Mouse (Mus musculus) MEL (cell line): ENCODE results near the gene Lypd6b. TPM values are rescaled to one million over a fixed set of nuclear protein-coding genes. Genes with fewer than 3 reads are reported as not detected.

Experiments used
- DNase-seq: peaks from one replicate; pipeline ENCODE4 v3.0.0; 2011; ENCODE audit warnings: low read depth, low spot score
- H3K27ac ChIP-seq: 2 replicates; pipeline ENCODE4 v1.5.1; 2012; ENCODE audit warnings: low read depth, mild to moderate bottlenecking, control low read depth, low read length, moderate library complexity; ENCODE audit not compliant: control insufficient read depth
- H3K27me3 ChIP-seq, 2 experiments: fragments of 150-350 bp in 1 of 2; sonication (generic) in 1 of 2; 2 replicates each; pipeline ENCODE4 v1.6.1; 2012; ENCODE audit warnings: low read length in 2 of 2, mild to moderate bottlenecking in 2 of 2, improper control_type of control experiment in 1 of 2, moderate library complexity in 1 of 2; ENCODE audit not compliant: insufficient read depth in 2 of 2, control insufficient read depth in 1 of 2
- H3K36me3 ChIP-seq, 2 experiments: 2 replicates each; pipeline ENCODE4 v1.6.1; 2012 to 2014; ENCODE audit warnings: low read length in 2 of 2, improper control_type of control experiment in 1 of 2, inconsistent platforms in 1 of 2, mild to moderate bottlenecking in 1 of 2; ENCODE audit not compliant: insufficient read depth in 2 of 2, control insufficient read depth in 1 of 2
- H3K4me1 ChIP-seq, 2 experiments: fragments of 150-350 bp in 1 of 2; sonication (generic) in 1 of 2; 2 replicates each; pipeline ENCODE4 v1.6.1; 2012; ENCODE audit warnings: low read length in 2 of 2, improper control_type of control experiment in 1 of 2, mild to moderate bottlenecking in 1 of 2; ENCODE audit not compliant: insufficient read depth in 2 of 2, control insufficient read depth in 1 of 2
- H3K4me3 ChIP-seq, 2 experiments: fragments of 150-350 bp in 1 of 2; sonication (generic) in 1 of 2; 2 replicates each; pipeline ENCODE4 v1.5.1; 2012; ENCODE audit warnings: low read depth in 2 of 2, low read length in 2 of 2, mild to moderate bottlenecking in 2 of 2, moderate library complexity in 2 of 2, control low read depth in 1 of 2, improper control_type of control experiment in 1 of 2; ENCODE audit not compliant: control insufficient read depth in 1 of 2, insufficient read depth in 1 of 2
- H3K79me2 ChIP-seq: 2 replicates; pipeline ENCODE4 v1.6.1; 2012; ENCODE audit warnings: mild to moderate bottlenecking, low read length, moderate library complexity; ENCODE audit not compliant: control insufficient read depth, poor library complexity, insufficient read depth
- H3K9ac ChIP-seq: 2 replicates; pipeline ENCODE4 v1.6.1; 2012; ENCODE audit warnings: low read depth, mild to moderate bottlenecking, control low read depth, low read length, moderate library complexity; ENCODE audit not compliant: control insufficient read depth, poor library complexity, severe bottlenecking
- H3K9me3 ChIP-seq: fragments of 150-350 bp; sonication (generic); replicated peaks from 2 replicates; pipeline ENCODE4 v1.6.1; 2012; ENCODE audit warnings: mild to moderate bottlenecking, low read length, improper control_type of control experiment, moderate library complexity; ENCODE audit not compliant: insufficient read depth
- CHD1 ChIP-seq: IDR thresholded peaks from 2 replicates; pipeline ENCODE4 v1.6.1; 2012; ENCODE audit warnings: low read depth, mild to moderate bottlenecking, inconsistent platforms, low read length, improper control_type of control experiment
- CHD2 ChIP-seq: IDR thresholded peaks from 2 replicates; pipeline ENCODE4 v1.6.1; 2011; ENCODE audit warnings: low read length, improper control_type of control experiment
- CTCF ChIP-seq, 3 experiments: IDR thresholded peaks in 2 of 3; conservative IDR thresholded peaks in 1 of 3; 2 replicates each; pipeline ENCODE4 v1.5.1; 2011 to 2012; ENCODE audit warnings: low read length in 3 of 3, low read depth in 2 of 3, mild to moderate bottlenecking in 2 of 3, improper control_type of control experiment in 1 of 3, inconsistent platforms in 1 of 3, mixed read lengths in 1 of 3, moderate library complexity in 1 of 3; ENCODE audit not compliant: control insufficient read depth in 1 of 3, insufficient read depth in 1 of 3, poor library complexity in 1 of 3, severe bottlenecking in 1 of 3
- ELF1 ChIP-seq: IDR thresholded peaks from 2 replicates; pipeline ENCODE4 v1.6.1; 2014; ENCODE audit warnings: low read depth, mild to moderate bottlenecking, inconsistent platforms, low read length, improper control_type of control experiment, moderate library complexity
- ETS1 ChIP-seq: IDR thresholded peaks from 2 replicates; pipeline ENCODE4 v1.6.1; 2012; ENCODE audit warnings: low read depth, mild to moderate bottlenecking, inconsistent platforms, low read length, improper control_type of control experiment, moderate library complexity
- GABPA ChIP-seq: IDR thresholded peaks from 2 replicates; pipeline ENCODE4 v1.6.1; 2012; ENCODE audit warnings: low read depth, mild to moderate bottlenecking, inconsistent platforms, low read length, improper control_type of control experiment, moderate library complexity
- GATA1 ChIP-seq: IDR thresholded peaks from 2 replicates; pipeline ENCODE4 v1.6.1; 2011; ENCODE audit warnings: low read depth, low read length, improper control_type of control experiment
- HCFC1 ChIP-seq: IDR thresholded peaks from 2 replicates; pipeline ENCODE4 v1.6.1; 2012; ENCODE audit warnings: low read depth, mild to moderate bottlenecking, inconsistent platforms, low read length, improper control_type of control experiment, moderate library complexity
- MAFK ChIP-seq: IDR thresholded peaks from 2 replicates; pipeline ENCODE4 v1.6.1; 2011; ENCODE audit warnings: low read depth, mild to moderate bottlenecking, low read length, improper control_type of control experiment, borderline replicate concordance
- MAX ChIP-seq: IDR thresholded peaks from 2 replicates; pipeline ENCODE4 v1.6.1; 2011; ENCODE audit warnings: low read length, improper control_type of control experiment
- MEF2A ChIP-seq: IDR thresholded peaks from 2 replicates; pipeline ENCODE4 v1.6.1; 2014; ENCODE audit warnings: low read depth, mild to moderate bottlenecking, inconsistent platforms, low read length, improper control_type of control experiment; ENCODE audit not compliant: poor library complexity, insufficient replicate concordance, severe bottlenecking; ENCODE audit errors: extremely low read depth
- MYB ChIP-seq: IDR thresholded peaks from 2 replicates; pipeline ENCODE4 v1.6.1; 2011; ENCODE audit warnings: mild to moderate bottlenecking, low read depth, low read length, improper control_type of control experiment
- MYC ChIP-seq: IDR thresholded peaks from 2 replicates; pipeline ENCODE4 v1.6.1; 2011; ENCODE audit warnings: low read depth, mild to moderate bottlenecking, low read length, improper control_type of control experiment, moderate library complexity
- NRF1 ChIP-seq: IDR thresholded peaks from 2 replicates; pipeline ENCODE4 v1.6.1; 2014; ENCODE audit warnings: low read depth, mild to moderate bottlenecking, inconsistent platforms, low read length, improper control_type of control experiment, moderate library complexity; ENCODE audit not compliant: poor library complexity, insufficient read depth, severe bottlenecking
- POLR2A ChIP-seq, 2 experiments: IDR thresholded peaks; 2 replicates each; pipeline ENCODE4 v1.6.1; 2011 to 2012; ENCODE audit warnings: low read length in 2 of 2, mild to moderate bottlenecking in 2 of 2, control low read depth in 1 of 2, improper control_type of control experiment in 1 of 2, low read depth in 1 of 2, moderate library complexity in 1 of 2; ENCODE audit not compliant: control insufficient read depth in 1 of 2, insufficient read depth in 1 of 2, poor library complexity in 1 of 2
- POLR2AphosphoS2 ChIP-seq: IDR thresholded peaks from 2 replicates; pipeline ENCODE4 v1.6.1; 2011; ENCODE audit warnings: low read length, improper control_type of control experiment
- POLR2AphosphoS5 ChIP-seq: IDR thresholded peaks from 2 replicates; pipeline ENCODE4 v1.6.1; 2012; ENCODE audit warnings: low read depth, borderline replicate concordance, mild to moderate bottlenecking, inconsistent platforms, low read length, moderate library complexity, mixed read lengths
- RAD21 ChIP-seq: IDR thresholded peaks from 2 replicates; pipeline ENCODE4 v1.6.1; 2011; ENCODE audit warnings: mild to moderate bottlenecking, low read depth, low read length, improper control_type of control experiment
- RCOR1 ChIP-seq: IDR thresholded peaks from 2 replicates; pipeline ENCODE4 v1.6.1; 2012; ENCODE audit warnings: low read depth, mild to moderate bottlenecking, inconsistent platforms, low read length, improper control_type of control experiment
- SMC3 ChIP-seq: IDR thresholded peaks from 2 replicates; pipeline ENCODE4 v1.6.1; 2011; ENCODE audit warnings: low read depth, low read length, improper control_type of control experiment
- TCF12 ChIP-seq: IDR thresholded peaks from 2 replicates; pipeline ENCODE4 v1.6.1; 2014; ENCODE audit warnings: low read depth, mild to moderate bottlenecking, inconsistent platforms, low read length, improper control_type of control experiment, moderate library complexity
- USF2 ChIP-seq, 2 experiments: IDR thresholded peaks; 2 replicates each; pipeline ENCODE4 v1.6.1; 2011 to 2012; ENCODE audit warnings: improper control_type of control experiment in 2 of 2, low read length in 2 of 2, borderline replicate concordance in 1 of 2, inconsistent platforms in 1 of 2, low read depth in 1 of 2, mild to moderate bottlenecking in 1 of 2; ENCODE audit not compliant: insufficient read depth in 1 of 2
- polyA plus RNA-seq, 2 experiments: library from polyadenylated mRNA; stranded (reverse) in 1 of 2; unstranded in 1 of 2; fragments of >175 nt in 1 of 2; fragments of >200 nt in 1 of 2; gene quantifications; 2 replicates each; pipeline versions ENCODE4 v1.2.1 to v1.2.4; 2012; ENCODE audit warnings: low replicate concordance in 2 of 2, low read depth in 1 of 2; ENCODE audit not compliant: insufficient read length in 2 of 2, insufficient read depth in 1 of 2, missing spikeins in 1 of 2
- total RNA-seq: library from RNA; depleted of rRNA; stranded (reverse); fragments of 300-350 nt; gene quantifications from 2 replicates; pipeline ENCODE4 v1.2.3, GENCODE M21; 2012

The Lypd6b gene
- total and polyA plus RNA-seq, 3 experiments = not detected

GRCm38 (mm10) chr2:49849771-49850170 lies 62.3 kb downstream of the Lypd6b start:
- H3K27ac ChIP-seq = no peak overlapping the region
- no peak for TF ChIP-seq POLR2AphosphoS2
- no peak for TF ChIP-seq TCF12
- no peak for TF ChIP-seq POLR2A (IDR thresholded peaks at IDR 0.05; ENCODE audit: control insufficient read depth in 1 of 2, insufficient read depth in 1 of 2, low read depth in 1 of 2, low read length in 2 of 2, poor library complexity in 1 of 2)
- no peak for TF ChIP-seq CTCF (IDR thresholded peaks at IDR 0.05 in 2 of 3, conservative IDR thresholded peaks at IDR 0.05 in 1 of 3; ENCODE audit: control insufficient read depth in 1 of 3, insufficient read depth in 1 of 3, low read depth in 2 of 3, low read length in 3 of 3, poor library complexity in 1 of 3, severe bottlenecking in 1 of 3)
- TF ChIP-seq GATA1 = no peak
- TF ChIP-seq USF2 (IDR thresholded peaks at IDR 0.05; ENCODE audit: borderline replicate concordance in 1 of 2, insufficient read depth in 1 of 2, low read depth in 1 of 2, low read length in 2 of 2) = no peak
- no peak for TF ChIP-seq RCOR1
- no peak for TF ChIP-seq NRF1
- TF ChIP-seq HCFC1 = no peak
- no peak for TF ChIP-seq MAFK
- TF ChIP-seq SMC3 = no peak
- TF ChIP-seq RAD21 = no peak
- no peak for TF ChIP-seq ETS1
- no peak for TF ChIP-seq ELF1
- TF ChIP-seq MYB = no peak
- no peak for TF ChIP-seq CHD1
- no peak for TF ChIP-seq GABPA
- TF ChIP-seq CHD2 = no peak
- TF ChIP-seq MAX = no peak
- TF ChIP-seq MYC = no peak
- TF ChIP-seq, all 39 proteins: peak for 0
- H3K27me3 ChIP-seq = no peaks in the 10 kb centered on the region
- no peaks in the 10 kb centered on the region for H3K79me2 ChIP-seq
- no peaks in the 10 kb centered on the region for H3K4me1 ChIP-seq
- H3K36me3 ChIP-seq = no peaks in the 10 kb centered on the region
- no peak overlapping the region for H3K9ac ChIP-seq
- H3K4me3 ChIP-seq = no peak overlapping the region
- no peak for DNase-seq
- no peaks in the 10 kb centered on the region for H3K9me3 ChIP-seq

- Histone ChIP-seq H3K79me2 (no peaks in the 10 kb centered on the region), H3K9ac (no peak overlapping the region), H3K27me3 (no peaks in the 10 kb centered on the region), H3K4me3 (no peak overlapping the region), H3K36me3 (no peaks in the 10 kb centered on the region), H3K27ac (no peak overlapping the region), H3K4me1 (no peaks in the 10 kb centered on the region), H3K9me3 (no peaks in the 10 kb centered on the region)
- TF ChIP-seq POLR2AphosphoS5 (no peak), MEF2A (no peak)
- DNase-seq = no peak
Observed at GRCm38 (mm10) chr2:49851977-49852376, 64.5 kb downstream of the Lypd6b start.
